Mouse (Mus musculus) retina, embryonic 14.5 days (tissue): ENCODE measurements around the gene Ndst2.

Experiments
- DNase-seq: peaks from one replicate; pipeline ENCODE4 v3.0.0-alpha.2; 2015; ENCODE audit warnings: low spot score

The Ndst2 gene

DNA sequence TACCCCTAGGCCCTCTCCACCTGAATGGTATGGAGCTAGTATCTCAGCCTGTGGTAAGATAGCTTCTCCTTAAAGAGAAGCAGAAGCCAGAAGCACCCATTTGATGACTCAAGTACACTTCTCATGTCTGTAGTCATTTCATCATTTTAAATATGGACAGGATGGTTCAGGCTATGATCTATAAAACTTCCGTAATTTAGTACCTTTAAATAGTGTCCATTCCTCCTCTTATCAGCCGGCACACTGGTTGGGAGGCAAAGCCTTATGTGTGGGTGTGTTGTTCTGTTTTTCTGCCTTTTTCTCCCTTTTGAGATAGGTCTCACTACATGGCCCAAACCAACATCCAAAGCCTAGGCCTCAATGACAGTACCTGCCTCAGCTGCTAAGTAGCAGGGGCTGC is 35.8 kb downstream of the Ndst2 start:
- DNase-seq: no peak

DNA sequence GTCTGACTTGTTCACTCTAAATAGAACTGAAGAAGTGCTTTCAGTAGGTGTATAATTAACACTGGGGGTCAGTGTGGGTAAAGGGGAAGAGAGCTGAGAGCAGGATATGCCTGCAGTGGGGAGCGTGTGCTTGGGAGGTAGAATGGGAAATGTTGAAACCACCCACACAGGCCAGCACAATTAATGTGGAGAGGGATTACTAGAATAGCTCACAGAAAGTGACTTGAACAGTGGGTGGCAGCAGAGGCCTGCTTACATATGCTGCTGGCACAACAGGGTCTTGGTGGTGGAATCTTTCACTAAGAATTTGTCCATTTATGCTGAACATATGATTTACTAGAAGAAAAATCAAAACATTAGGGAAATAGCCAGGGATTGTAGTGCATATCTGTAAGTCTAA is 37.4 kb downstream of the Ndst2 start:
- DNase-seq: peak; percentile 72

DNA sequence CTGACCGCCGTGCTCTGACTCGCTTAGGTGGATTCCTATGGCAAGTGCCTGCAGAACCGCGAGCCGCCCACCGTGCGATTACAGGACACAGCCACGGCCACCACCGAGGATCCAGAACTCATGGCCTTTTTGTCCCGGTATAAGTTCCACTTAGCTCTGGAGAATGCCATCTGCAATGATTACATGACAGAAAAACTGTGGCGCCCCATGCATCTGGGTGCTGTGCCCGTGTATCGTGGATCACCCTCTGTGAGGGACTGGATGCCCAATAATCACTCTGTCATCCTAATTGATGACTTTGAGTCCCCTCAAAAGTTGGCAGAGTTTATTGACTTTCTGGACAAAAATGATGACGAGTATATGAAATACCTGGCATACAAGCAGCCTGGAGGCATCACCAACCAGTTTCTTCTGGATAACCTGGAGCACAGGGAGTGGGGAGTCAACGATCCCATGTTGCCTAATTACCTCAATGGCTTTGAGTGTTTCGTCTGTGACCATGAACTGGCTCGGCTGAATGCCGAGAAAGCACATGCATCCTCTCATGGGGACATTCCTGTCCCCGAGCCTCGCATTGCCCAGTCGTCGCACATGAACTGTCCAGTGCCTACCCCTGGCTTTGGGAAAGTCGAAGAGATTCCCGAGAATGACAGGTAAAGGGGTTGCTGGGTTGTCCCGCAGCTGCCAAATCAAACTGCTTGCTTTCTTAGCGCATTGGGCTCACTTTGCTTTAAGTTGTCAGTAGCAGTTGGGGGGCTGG is 38.4 kb downstream of the Ndst2 start:
- DNase-seq: no peak

DNA sequence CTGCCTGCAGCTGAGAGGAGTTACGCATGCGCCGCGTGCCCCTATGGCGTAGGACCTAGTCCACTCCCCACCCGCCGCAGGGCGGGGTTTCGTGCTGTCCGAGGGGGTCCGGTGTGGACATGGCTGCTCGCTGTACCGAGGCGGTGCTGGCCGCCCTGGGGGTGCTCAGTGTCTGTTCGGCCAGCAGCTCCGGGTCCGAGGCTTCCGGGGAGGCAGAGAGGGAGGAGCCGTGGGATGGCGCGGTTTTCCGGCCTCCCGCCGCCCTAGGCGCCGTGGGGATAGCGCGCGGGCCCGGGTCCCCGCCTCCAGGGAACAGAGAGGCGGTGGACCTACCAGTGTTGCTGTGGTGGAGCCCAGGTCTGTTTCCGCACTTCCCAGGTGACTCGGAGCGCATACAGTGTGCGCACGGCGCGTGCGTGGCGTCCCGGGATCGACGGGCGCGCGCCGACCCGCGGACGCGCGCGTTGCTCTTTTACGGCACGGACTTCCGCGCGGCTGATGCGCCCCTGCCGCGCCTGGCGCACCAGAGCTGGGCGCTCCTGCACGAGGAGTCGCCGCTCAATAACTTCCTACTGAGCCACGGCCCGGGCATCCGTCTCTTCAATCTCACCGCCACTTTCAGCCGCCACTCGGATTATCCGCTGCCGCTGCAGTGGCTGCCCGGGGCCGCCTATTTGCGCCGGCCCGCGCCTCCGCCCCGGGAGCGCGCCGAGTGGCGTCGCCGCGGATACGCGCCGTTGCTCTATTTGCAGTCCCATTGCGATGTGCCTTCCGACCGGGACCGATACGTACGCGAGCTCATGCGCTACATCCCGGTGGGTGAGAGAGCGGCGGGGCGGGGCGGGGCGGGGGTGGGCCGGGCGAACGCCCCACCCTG is 39.2 kb downstream of the Ndst2 start, which contains the start of gene Fut11:
TSS of gene Fut11 (plus strand) at position 85 of the 877 bp plus-strand sequence.
- DNase-seq: peak; percentile 91

DNA sequence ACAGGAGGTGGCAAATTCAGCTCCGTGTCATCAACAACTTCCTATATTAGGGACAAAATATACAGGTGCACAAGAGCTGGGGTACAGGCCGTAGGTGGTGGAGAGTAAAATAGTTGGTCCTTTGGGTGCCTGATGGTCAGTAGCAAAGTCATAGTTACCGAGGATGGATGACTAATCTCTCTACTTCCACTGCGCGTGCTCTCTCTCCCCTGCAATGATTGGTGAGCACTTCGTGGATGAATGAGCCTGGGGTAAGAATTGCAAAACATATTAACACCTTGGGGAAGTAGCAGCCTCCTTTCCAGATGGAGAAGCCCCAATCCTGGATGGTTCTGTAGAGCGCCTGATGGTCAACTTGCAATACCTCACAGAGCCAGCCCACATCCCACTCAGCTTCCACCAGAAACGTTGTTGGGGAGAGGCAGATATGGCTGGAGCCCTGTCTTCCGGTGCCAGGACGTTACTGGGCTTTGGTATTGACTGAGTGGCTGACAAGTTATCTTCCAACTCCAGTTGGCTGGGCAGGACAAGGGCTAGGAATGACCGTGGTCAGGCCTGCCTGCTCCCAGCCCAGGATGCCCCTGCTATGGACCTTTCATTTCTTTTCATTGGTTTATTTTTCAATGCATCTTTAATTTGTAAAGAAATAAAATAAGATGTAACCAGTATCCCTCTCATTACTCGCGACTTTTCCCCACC is 40.0 kb downstream of the Ndst2 start:
- no peak for DNase-seq

DNA sequence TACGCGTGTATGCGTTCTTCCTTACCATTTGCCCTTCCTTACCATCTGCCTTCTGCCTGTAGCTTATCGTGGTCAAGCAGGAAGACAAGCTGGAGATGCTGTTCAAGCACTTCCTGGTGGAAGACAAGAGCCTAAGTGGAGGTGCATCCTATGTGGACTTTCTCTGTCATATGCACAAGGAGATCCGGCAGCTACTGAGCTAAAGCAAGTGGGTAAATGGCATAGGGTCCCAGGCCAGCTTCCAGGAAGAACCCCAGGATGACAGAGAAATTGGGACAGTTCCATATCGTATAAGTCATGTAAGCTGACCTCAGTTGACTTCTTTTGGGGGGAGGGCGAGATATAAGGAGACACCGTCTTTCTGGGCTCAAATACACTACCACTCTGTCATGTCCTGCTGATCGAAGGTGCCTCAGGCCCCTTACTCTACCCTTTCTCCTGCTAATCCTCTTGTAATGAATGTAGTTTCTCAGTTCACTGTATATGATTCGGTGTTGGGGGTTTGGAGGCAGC is 40.7 kb downstream of the Ndst2 start:
- DNase-seq: no peak

DNA sequence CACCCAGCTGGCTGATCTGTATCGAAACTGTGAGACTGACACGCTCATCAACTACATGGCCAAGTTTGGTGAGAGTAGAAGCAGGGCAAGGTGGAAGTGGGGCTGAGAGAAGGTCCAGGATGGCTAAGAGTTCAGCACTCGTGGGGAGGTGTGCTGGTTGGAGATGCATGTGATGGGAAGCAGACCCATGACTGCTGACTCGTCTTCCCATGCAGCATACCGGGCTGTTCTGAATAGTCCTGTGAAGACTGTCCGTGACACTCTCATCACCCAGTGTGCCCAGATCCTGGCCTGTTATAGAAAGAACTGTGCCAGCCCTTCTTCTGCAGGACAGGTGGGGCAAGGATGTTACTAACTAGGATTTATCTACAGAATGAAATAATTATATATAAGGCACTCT is 42.6 kb downstream of the Ndst2 start:
- no peak for DNase-seq

DNA sequence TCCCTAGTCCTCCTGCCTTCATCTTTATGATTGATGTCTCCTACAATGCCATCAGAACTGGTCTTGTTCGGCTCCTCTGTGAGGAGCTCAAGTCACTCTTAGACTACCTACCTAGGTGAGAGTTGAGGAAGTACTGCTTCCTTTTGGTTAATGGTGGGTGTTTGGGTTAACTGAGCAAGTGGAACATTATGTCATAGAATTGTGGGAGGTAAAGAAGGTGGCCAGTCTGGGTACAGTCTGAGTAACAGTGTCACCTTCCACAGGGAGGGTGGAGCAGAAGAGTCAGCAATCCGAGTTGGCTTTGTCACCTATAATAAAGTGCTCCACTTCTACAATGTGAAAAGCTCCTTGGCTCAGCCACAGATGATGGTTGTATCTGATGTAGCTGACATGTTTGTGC is 45.4 kb downstream of the Ndst2 start:
- no peak for DNase-seq

DNA sequence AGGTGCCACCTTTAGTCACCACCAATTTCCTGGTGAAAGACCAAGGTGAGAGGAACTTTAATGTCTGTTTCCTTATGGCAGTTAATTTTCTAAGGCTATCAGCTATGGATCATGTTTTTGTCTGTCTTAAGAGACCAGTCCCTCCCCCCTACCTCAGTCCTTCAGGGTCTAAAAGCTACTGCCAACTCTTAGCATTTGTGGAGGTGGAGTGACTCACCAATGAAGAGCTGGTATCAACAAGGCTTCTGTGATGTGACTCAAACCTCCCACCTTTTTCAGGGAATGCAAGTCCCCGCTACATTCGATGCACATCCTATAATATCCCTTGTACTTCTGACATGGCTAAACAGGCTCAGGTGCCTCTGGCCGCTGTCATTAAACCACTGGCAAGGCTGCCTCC is 47.8 kb downstream of the Ndst2 start:
- DNase-seq: no peak

DNA sequence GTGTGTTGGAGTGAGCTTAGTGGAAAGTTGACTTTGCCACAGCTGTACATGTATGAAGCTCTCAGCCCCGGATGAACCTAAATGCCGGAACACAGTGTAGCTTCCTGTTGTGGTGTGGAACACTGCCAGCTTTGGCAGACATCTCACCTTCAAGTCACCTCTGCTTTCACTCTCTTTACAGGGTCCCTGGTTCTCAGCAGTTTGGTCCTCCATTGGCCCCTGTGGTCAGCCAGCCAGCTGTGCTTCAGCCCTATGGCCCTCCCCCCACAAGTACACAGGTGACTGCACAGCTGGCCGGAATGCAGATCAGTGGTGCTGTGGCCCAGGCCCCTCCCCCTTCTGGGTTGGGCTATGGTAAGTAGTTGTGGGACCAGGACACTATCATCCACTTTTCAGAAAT is 51.9 kb downstream of the Ndst2 start:
- DNase-seq: no peak

DNA sequence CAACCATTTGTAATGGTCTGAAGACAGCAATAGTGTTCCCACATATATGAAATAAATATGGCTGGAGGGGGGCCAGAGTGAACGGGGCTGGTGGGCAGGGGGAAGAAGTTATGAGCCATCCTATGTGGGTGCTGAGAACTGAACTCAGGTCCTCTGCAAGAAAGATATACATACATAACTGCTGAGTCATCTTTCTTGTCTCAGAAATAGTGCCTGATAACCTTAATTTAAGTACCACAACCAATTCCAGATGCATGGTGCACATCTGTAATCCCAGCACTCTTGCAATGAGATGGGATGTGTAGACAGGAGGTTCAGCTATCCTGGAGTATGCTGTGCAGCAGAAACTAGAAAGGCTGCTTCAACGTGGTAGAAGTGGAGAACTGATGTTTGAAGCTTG is 52.6 kb downstream of the Ndst2 start:
- no peak for DNase-seq

DNA sequence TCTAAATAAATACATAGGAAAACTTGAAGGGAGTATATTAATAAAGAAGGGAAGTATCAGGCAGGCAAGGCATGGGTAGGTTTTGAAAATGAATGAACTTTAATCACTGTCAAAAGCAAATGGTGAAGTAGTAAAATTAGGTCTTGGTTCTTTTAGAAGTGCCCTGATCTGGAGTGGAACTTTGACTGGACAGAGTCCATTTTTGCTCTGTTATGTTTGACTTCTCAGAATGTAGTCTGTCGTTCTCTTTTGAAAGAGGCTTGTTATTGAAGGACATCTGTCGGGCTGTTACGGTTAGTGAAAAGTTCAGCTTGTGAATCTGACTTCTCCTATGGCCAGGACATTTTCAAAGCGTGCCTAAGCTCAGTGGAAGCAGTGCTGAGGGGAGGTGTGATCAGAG is 56.5 kb downstream of the Ndst2 start:
- DNase-seq: no peak

DNA sequence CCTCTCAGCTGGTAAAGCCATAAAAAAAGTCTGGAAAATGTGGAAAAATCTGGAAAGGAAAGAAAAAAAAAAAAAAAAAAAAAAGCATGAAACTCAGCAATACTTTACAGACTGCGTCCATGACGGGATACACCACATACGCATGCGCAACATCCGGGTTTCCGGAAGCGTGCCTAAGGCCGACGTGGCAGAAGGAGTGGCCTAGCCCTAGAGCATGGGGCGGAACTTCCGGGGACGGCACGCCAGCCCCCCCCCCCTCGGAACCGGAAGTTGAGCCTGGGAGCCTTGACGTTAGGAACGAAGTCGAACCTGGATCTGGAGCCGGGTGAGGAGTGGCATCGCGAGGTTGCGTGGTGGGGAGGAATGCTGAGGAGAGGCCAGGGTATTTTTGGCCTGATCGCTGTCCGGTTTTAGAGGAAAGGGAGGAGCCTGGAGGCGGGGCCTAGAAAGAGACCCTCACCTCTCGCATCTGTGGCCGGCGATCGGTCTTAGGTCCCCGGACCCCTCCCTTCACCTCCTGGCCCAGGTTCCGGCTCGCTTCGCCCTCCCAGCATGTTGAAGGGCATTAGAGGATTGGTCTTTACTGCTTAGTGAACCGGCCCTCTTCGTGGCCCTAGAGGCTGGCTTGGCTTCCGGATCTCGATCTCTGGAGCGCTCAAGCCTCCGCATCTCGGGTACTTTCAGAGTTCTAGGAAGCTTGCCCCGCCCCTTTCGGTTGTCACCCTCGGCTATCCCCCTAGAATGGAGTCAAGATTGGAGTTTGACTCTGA is 60.1 kb downstream of the Ndst2 start, which contains the start of gene Sec24c:
TSS of gene Sec24c (plus strand) at position 245 of the 770 bp plus-strand sequence.
- DNase-seq: peak; percentile 100

DNA sequence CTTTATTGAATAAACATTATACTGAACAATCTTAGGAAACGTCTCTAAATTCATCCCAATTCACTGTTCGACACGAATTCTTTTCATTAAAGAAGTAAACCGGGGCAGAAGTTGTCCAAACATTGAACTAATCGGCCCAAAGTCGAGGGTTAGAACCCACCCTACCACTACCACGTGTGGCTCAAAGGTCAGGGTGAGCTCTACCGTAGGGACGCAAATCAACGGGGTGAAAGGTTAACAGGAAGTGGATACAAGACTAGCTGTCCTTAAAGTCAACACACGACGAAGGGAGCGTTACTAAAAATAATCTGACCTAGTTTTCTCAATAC is 60.7 kb downstream of the Ndst2 start:
- no peak for DNase-seq
